Mouse (Mus musculus): Measurements from ENCODE around the gene Asic2.

GRCm38 (mm10) chr11:80895853-80896252 lies 1072.4 kb downstream of the Asic2 start:
- no peak for TF ChIP-seq POLR2A (IDR thresholded peaks at IDR 0.05; ENCODE audit: low read depth, low read length)
- TF ChIP-seq CTCF (conservative IDR thresholded peaks at IDR 0.05; ENCODE audit: insufficient read depth, insufficient read length, low read depth, low read length), result no peak
